Mouse (Mus musculus) olfactory bulb, adult 2 months (tissue): ENCODE measurements at regions not wholly inside any gene's neighbourhood (a gene's known extent, or its start where the extent isn't known, plus 50 kb on each side); places are given as distances from the start of the nearest gene placed in this dataset.
"Not testable (repeated sequence)": the region's sequence is repeated elsewhere in the genome, so short reads cannot be mapped to it uniquely, and the experiment has no call there.

ENCODE experiments used
- CTCF ChIP-seq: fragments of 200-500 bp; IDR thresholded peaks from 2 replicates; pipeline ENCODE4 v1.5.1; 2012; ENCODE audit warnings: low read depth, mild to moderate bottlenecking, low read length, moderate library complexity; ENCODE audit not compliant: insufficient read depth
- POLR2A ChIP-seq: fragments of 200-500 bp; IDR thresholded peaks from 2 replicates; pipeline ENCODE4 v1.6.1; 2012; ENCODE audit warnings: mild to moderate bottlenecking, low read depth, low read length, moderate library complexity; ENCODE audit not compliant: insufficient read depth

DNA sequence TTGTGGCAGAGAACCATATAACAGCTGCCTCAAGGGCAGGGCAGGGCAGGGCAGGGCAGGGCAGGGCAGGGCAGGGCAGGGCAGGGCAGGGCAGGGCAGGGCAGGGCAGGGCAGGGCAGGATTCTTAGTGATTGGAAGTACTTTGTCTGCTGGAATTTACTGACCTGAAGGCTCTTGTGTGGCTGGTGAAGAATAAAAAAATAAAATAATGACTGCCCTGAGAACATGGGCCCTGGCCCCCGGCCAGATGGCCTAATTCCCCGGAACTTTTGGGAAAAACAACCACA is 169.3 kb downstream of the Qk start:
- TF ChIP-seq CTCF, POLR2A: not testable (repeated sequence)
